Mouse (Mus musculus): ENCODE measurements at regions not wholly inside any gene's neighbourhood (a gene's known extent, or its start where the extent isn't known, plus 50 kb on each side); places are given as distances from the start of the nearest gene placed in this dataset.
"Not testable (repeated sequence)": the region's sequence is repeated elsewhere in the genome, so short reads cannot be mapped to it uniquely, and the experiment has no call there.

- Histone ChIP-seq H3K4me2 (ENCODE audit: low read length) (0 out of 2 replicates have a peak overlapping the region, but pooled peaks have one; percentile 13), H3K4me3 (replicated peaks; ENCODE audit: low read depth, low read length) (no peak overlapping the region), H3K9ac (ENCODE audit: low read depth, low read length) (no peak overlapping the region), H3K4me1 (replicated peaks; ENCODE audit: insufficient read depth, low read length) (no peaks in the 10 kb centered on the region), H3K36me3 (ENCODE audit: insufficient read depth, low read length) (no peaks in the 10 kb centered on the region), H3K9me3 (replicated peaks; ENCODE audit: low read length) (no peaks in the 10 kb centered on the region), H3K27ac (no peak overlapping the region), H3K27me3 (ENCODE audit: insufficient read depth, low read length) (no peaks in the 10 kb centered on the region)
- no peak for TF ChIP-seq CTCF (IDR thresholded peaks at IDR 0.05; ENCODE audit: low read depth)
- 17% methylated on average over 5 of the region's 5 CpGs for WGBS
- peak; percentile 90 for DNase-seq (ENCODE audit: low spot score)
- peak; percentile 61; the same call in 1 of the 2 replicates for ATAC-seq (replicated peaks; ENCODE audit: low FRiP score, low read depth)
Observed at GRCm38 (mm10) chr15:32021009-32021602, 156.0 kb upstream of the Tas2r119 start.

- no peaks in the 10 kb centered on the region for H3K9me3 ChIP-seq (replicated peaks; ENCODE audit: low read length)
- DNase-seq (ENCODE audit: low spot score) (no peak), ATAC-seq (replicated peaks; ENCODE audit: low FRiP score, low read depth) (no peak)
- H3K9ac ChIP-seq (ENCODE audit: low read depth, low read length): no peak overlapping the region
- TF ChIP-seq CTCF (IDR thresholded peaks at IDR 0.05; ENCODE audit: low read depth): no peak
- no peaks in the 10 kb centered on the region for H3K4me1 ChIP-seq (replicated peaks; ENCODE audit: insufficient read depth, low read length)
- WGBS: 75% methylated on average over 1 of the region's 1 CpGs
- H3K36me3 ChIP-seq (ENCODE audit: insufficient read depth, low read length): no peaks in the 10 kb centered on the region
- no peak overlapping the region for H3K27ac ChIP-seq
- no peaks in the 10 kb centered on the region for H3K27me3 ChIP-seq (ENCODE audit: insufficient read depth, low read length)
- H3K4me2 ChIP-seq (ENCODE audit: low read length): no peak overlapping the region
- H3K4me3 ChIP-seq (replicated peaks; ENCODE audit: low read depth, low read length): no peak overlapping the region
Observed at GRCm38 (mm10) chr15:32034091-32034490, 143.0 kb upstream of the Tas2r119 start.

GRCm38 (mm10) chr15:32034790-32035189, 142.3 kb upstream of the Tas2r119 start:
- H3K9ac ChIP-seq (ENCODE audit: low read depth, low read length): no peak overlapping the region
- no peak overlapping the region for H3K4me2 ChIP-seq (ENCODE audit: low read length)
- no peaks in the 10 kb centered on the region for H3K27me3 ChIP-seq (ENCODE audit: insufficient read depth, low read length)
- 46% methylated on average over 7 of the region's 7 CpGs for WGBS
- ATAC-seq (replicated peaks; ENCODE audit: low FRiP score, low read depth) (no peak), DNase-seq (ENCODE audit: low spot score) (peak; percentile 28)
- no peaks in the 10 kb centered on the region for H3K9me3 ChIP-seq (replicated peaks; ENCODE audit: low read length)
- H3K4me1 ChIP-seq (replicated peaks; ENCODE audit: insufficient read depth, low read length): no peaks in the 10 kb centered on the region
- no peak overlapping the region for H3K4me3 ChIP-seq (replicated peaks; ENCODE audit: low read depth, low read length)
- no peak for TF ChIP-seq CTCF (IDR thresholded peaks at IDR 0.05; ENCODE audit: low read depth)
- H3K36me3 ChIP-seq (ENCODE audit: insufficient read depth, low read length): no peaks in the 10 kb centered on the region
- no peak overlapping the region for H3K27ac ChIP-seq

GRCm38 (mm10) chr15:32041764-32042163, 135.3 kb upstream of the Tas2r119 start:
- Histone ChIP-seq H3K27me3 (ENCODE audit: insufficient read depth, low read length) (no peaks in the 10 kb centered on the region), H3K4me2 (ENCODE audit: low read length) (no peak overlapping the region), H3K4me1 (replicated peaks; ENCODE audit: insufficient read depth, low read length) (no peaks in the 10 kb centered on the region), H3K9me3 (replicated peaks; ENCODE audit: low read length) (no peaks in the 10 kb centered on the region), H3K36me3 (ENCODE audit: insufficient read depth, low read length) (no peaks in the 10 kb centered on the region), H3K4me3 (replicated peaks; ENCODE audit: low read depth, low read length) (no peak overlapping the region), H3K27ac (0 out of 2 replicates have a peak overlapping the region, but pooled peaks have one; percentile 9), H3K9ac (ENCODE audit: low read depth, low read length) (no peak overlapping the region)
- ATAC-seq (replicated peaks; ENCODE audit: low FRiP score, low read depth) (no peak), DNase-seq (ENCODE audit: low spot score) (no peak)
- no peak for TF ChIP-seq CTCF (IDR thresholded peaks at IDR 0.05; ENCODE audit: low read depth)
- 77% methylated on average over 6 of the region's 6 CpGs for WGBS

- peak; percentile 80 for DNase-seq (ENCODE audit: low spot score)
- no peaks in the 10 kb centered on the region for H3K9me3 ChIP-seq (replicated peaks; ENCODE audit: low read length)
- H3K9ac ChIP-seq (ENCODE audit: low read depth, low read length): no peak overlapping the region
- H3K36me3 ChIP-seq (ENCODE audit: insufficient read depth, low read length): no peaks in the 10 kb centered on the region
- H3K27me3 ChIP-seq (ENCODE audit: insufficient read depth, low read length): no peaks in the 10 kb centered on the region
- ATAC-seq (replicated peaks; ENCODE audit: low FRiP score, low read depth): no peak
- TF ChIP-seq CTCF (IDR thresholded peaks at IDR 0.05; ENCODE audit: low read depth): no peak
- 6% methylated on average over 4 of the region's 4 CpGs for WGBS
- 0 out of 2 replicates have a peak overlapping the region, but pooled peaks have one; percentile 9 for H3K27ac ChIP-seq
- H3K4me1 ChIP-seq (replicated peaks; ENCODE audit: insufficient read depth, low read length): no peaks in the 10 kb centered on the region
- H3K4me3 ChIP-seq (replicated peaks; ENCODE audit: low read depth, low read length): no peak overlapping the region
- H3K4me2 ChIP-seq (ENCODE audit: low read length): no peak overlapping the region
Observed at GRCm38 (mm10) chr15:32042173-32042572, 134.9 kb upstream of the Tas2r119 start.

GRCm38 (mm10) chr15:32042589-32042988, 134.5 kb upstream of the Tas2r119 start:
- Histone ChIP-seq H3K4me1 (replicated peaks; ENCODE audit: insufficient read depth, low read length) (no peaks in the 10 kb centered on the region), H3K4me3 (replicated peaks; ENCODE audit: low read depth, low read length) (no peak overlapping the region), H3K9ac (ENCODE audit: low read depth, low read length) (no peak overlapping the region), H3K4me2 (ENCODE audit: low read length) (no peak overlapping the region), H3K9me3 (replicated peaks; ENCODE audit: low read length) (no peaks in the 10 kb centered on the region), H3K27me3 (ENCODE audit: insufficient read depth, low read length) (no peaks in the 10 kb centered on the region), H3K27ac (0 out of 2 replicates have a peak overlapping the region, but pooled peaks have one; percentile 9), H3K36me3 (ENCODE audit: insufficient read depth, low read length) (no peaks in the 10 kb centered on the region)
- WGBS: 27% methylated on average over 1 of the region's 1 CpGs
- no peak for TF ChIP-seq CTCF (IDR thresholded peaks at IDR 0.05; ENCODE audit: low read depth)
- DNase-seq (ENCODE audit: low spot score) (no peak), ATAC-seq (replicated peaks; ENCODE audit: low FRiP score, low read depth) (no peak)

- no peak overlapping the region for H3K9ac ChIP-seq (ENCODE audit: low read depth, low read length)
- H3K4me2 ChIP-seq (ENCODE audit: low read length): no peak overlapping the region
- no peaks in the 10 kb centered on the region for H3K27me3 ChIP-seq (ENCODE audit: insufficient read depth, low read length)
- no peaks in the 10 kb centered on the region for H3K4me1 ChIP-seq (replicated peaks; ENCODE audit: insufficient read depth, low read length)
- no peak for TF ChIP-seq CTCF (IDR thresholded peaks at IDR 0.05; ENCODE audit: low read depth)
- H3K27ac ChIP-seq: no peak overlapping the region
- DNase-seq (ENCODE audit: low spot score) (no peak), ATAC-seq (replicated peaks; ENCODE audit: low FRiP score, low read depth) (no peak)
- no peaks in the 10 kb centered on the region for H3K9me3 ChIP-seq (replicated peaks; ENCODE audit: low read length)
- H3K4me3 ChIP-seq (replicated peaks; ENCODE audit: low read depth, low read length): no peak overlapping the region
- H3K36me3 ChIP-seq (ENCODE audit: insufficient read depth, low read length): no peaks in the 10 kb centered on the region
Observed at GRCm38 (mm10) chr15:32043207-32043606, 133.9 kb upstream of the Tas2r119 start.

- not testable (repeated sequence) for H3K4me2 ChIP-seq (ENCODE audit: low read length); H3K9ac ChIP-seq (ENCODE audit: low read depth, low read length); H3K4me3 ChIP-seq (replicated peaks; ENCODE audit: low read depth, low read length); ATAC-seq (replicated peaks; ENCODE audit: low FRiP score, low read depth); H3K27ac ChIP-seq; DNase-seq (ENCODE audit: low spot score); H3K27me3 ChIP-seq (ENCODE audit: insufficient read depth, low read length); H3K9me3 ChIP-seq (replicated peaks; ENCODE audit: low read length); H3K4me1 ChIP-seq (replicated peaks; ENCODE audit: insufficient read depth, low read length); H3K36me3 ChIP-seq (ENCODE audit: insufficient read depth, low read length)
- WGBS: 97% methylated on average over 1 of the region's 1 CpGs
Observed at GRCm38 (mm10) chr15:32043670-32044069, 133.4 kb upstream of the Tas2r119 start.

All from kidney, postnatal 0 days (tissue).